Mouse (Mus musculus): ENCODE results near the gene Nfe2l2. TPM values are rescaled to one million over a fixed set of nuclear protein-coding genes. Genes with fewer than 3 reads are reported as not detected.

Gene Nfe2l2
- 69.4 and 71.7 TPM in 2 replicates for polyA plus RNA-seq (2014; fragmentation: Nextera tagmentation; extraction: Ambion mirVana)

DNA sequence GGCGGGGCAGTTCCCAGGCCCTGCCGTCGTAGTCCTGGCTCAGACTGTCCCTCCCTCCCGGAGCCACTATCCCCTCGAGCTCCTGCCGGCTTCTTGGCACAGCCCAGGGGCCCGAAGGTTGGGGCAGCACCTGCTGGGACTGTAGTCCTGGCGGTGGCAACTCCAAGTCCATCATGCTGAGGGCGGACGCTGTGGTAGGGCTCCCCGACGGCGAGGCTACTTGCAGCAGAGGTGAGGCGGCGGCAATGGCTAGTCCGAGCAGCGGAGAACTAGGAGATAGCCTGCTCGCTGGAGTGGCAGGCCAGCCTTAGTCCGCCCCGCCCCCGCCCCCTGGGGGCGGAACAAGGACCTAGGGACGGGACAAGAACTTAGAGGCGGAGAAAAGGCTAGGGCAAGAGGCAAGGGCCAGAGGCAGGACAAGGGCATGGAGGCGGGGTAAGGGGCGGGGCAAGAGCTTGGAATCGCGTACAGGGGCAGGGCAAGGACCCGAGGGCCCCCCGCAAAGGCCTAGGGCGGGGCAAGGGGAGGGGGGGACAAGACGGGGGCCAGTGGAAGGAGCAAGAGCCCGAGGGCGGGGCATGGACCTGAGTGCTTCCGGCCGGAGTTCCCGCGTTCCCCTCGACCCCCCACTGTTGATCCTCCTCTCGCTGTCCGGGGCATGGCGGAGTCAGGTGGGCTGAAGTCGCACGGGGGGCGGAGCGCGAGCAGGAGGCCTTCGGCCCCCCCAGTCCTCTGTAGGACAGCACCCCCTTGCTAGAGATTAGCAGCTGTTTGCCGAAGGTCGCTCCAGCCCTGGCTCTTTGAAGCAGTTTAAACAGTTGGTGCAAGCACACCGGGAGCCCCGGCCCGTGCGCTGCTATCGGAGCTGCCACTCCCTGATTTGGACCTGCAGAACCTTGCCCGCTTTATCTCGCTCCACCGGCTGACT, at the start of gene Nfe2l2:
TSS of gene Nfe2l2 (minus strand) at position 408 of the 928 bp plus-strand sequence.
- DNase-seq (ENCODE audit: low spot score) (peak; percentile 96), ATAC-seq (replicated peaks; ENCODE audit: low FRiP score, low TSS enrichment, low read depth) (peak; percentile 93)
- Histone ChIP-seq H3K27me3 (replicated peaks; ENCODE audit: control insufficient read depth, insufficient read depth, low read length) (no peaks in the 10 kb centered on the region), H3K9me3 (ENCODE audit: control insufficient read depth, low read length) (peaks cover 4% of the 10 kb centered on the region; the same call in 1 of the 2 replicates), H3K4me3 (ENCODE audit: low read depth, low read length) (peak within 1 kb of the TSS; percentile 87), H3K4me1 (replicated peaks; ENCODE audit: control insufficient read depth, insufficient read depth, low read length) (peaks cover 23% of the 10 kb centered on the region), H3K4me2 (ENCODE audit: low read length) (peak within 1 kb of the TSS; percentile 68), H3K36me3 (ENCODE audit: control insufficient read depth, insufficient read depth, low read length) (no peaks in the 10 kb centered on the region), H3K9ac (ENCODE audit: low read length) (peak within 1 kb of the TSS; percentile 93), H3K27ac (ENCODE audit: low read depth) (peak within 1 kb of the TSS; percentile 97)
- WGBS: under 1% methylated on average over 50 of the region's 58 CpGs

DNA sequence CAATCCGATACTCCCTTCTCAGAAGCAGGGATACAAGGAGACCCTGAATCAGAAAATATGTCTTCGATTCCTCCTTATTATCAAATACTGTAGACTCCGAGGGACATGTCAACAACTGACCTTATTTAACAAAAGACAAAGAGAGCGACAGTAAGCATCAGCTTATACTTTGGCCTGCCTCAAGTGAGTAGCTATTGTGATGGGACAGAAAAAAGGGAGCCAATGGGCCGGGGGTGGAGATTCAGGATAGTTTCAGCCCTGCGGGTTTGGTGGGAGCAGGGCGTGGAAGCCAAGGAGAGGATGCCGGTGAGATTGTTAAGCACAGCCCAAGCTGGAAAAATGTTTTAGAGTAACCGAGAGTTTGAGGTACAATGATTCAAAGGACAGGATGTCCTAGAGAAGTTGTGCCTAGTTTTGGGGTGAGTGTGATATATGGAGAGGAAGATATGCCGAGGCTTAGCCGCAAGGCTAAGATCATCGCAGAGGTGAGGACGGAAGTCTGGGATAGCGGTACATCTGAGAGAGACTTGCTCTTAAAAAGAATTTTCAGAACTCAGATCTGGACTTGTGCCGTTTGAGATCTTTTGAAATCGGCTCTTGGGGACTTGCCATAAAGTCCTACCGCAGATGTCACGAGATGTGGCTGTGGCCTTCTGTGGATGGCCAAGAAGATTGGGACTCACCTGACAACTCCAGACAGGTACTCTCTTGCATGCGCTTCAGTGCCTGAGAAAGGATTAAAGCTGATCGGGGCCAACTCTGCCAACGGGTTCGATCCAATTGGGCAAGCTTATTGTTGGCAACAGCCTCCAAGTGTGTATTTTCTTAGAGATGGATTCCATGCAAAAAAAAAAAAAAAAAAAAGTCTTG, 48.1 kb upstream of the Nfe2l2 start:
- 91% methylated on average over 22 of the region's 22 CpGs for WGBS
- no peak for ATAC-seq (replicated peaks; ENCODE audit: low FRiP score, low TSS enrichment, low read depth)

DNA sequence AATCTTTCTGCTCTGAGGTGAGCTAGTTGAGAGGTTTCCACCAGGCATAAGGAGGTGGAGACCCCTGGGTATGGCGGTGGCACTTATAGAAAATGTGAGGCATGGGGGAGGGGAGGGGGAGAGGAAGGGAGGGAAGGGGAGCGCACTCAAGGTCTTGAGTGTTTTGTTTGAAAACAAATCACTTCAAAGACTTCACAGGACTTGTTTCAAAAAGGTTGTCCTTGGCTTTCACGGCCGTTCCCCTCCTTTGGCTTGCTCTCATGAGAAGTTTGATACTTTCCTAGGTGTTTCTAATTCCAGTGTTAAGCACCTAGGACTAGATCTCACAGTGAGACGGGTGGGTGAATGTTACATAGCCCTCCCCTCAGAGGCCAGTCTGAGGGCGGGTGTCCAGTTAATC, 47.5 kb upstream of the Nfe2l2 start:
- no peak for DNase-seq (ENCODE audit: low spot score)
- no peaks in the 10 kb centered on the region for H3K36me3 ChIP-seq (ENCODE audit: control insufficient read depth, insufficient read depth, low read length)
- no peaks in the 10 kb centered on the region for H3K9me3 ChIP-seq (ENCODE audit: control insufficient read depth, low read length)
- no peaks in the 10 kb centered on the region for H3K27me3 ChIP-seq (replicated peaks; ENCODE audit: control insufficient read depth, insufficient read depth, low read length)
- H3K4me2 ChIP-seq (ENCODE audit: low read length): no peak overlapping the region
- 64% methylated on average over 6 of the region's 6 CpGs for WGBS
- H3K4me1 ChIP-seq (replicated peaks; ENCODE audit: control insufficient read depth, insufficient read depth, low read length): 0 out of 2 replicates have a peak, but pooled peaks cover 2% of the 10 kb centered on the region
- H3K4me3 ChIP-seq (ENCODE audit: low read depth, low read length): no peak overlapping the region
- no peak overlapping the region for H3K9ac ChIP-seq (ENCODE audit: low read length)
- no peak overlapping the region for H3K27ac ChIP-seq (ENCODE audit: low read depth)
- no peak for ATAC-seq (replicated peaks; ENCODE audit: low FRiP score, low TSS enrichment, low read depth)

More for the DNA sequence above, 48.1 kb upstream of the Nfe2l2 start:
- Histone ChIP-seq H3K9me3 (ENCODE audit: control insufficient read depth, low read length) (no peaks in the 10 kb centered on the region), H3K27me3 (replicated peaks; ENCODE audit: control insufficient read depth, insufficient read depth, low read length) (no peaks in the 10 kb centered on the region), H3K36me3 (ENCODE audit: control insufficient read depth, insufficient read depth, low read length) (no peaks in the 10 kb centered on the region), H3K4me1 (replicated peaks; ENCODE audit: control insufficient read depth, insufficient read depth, low read length) (0 out of 2 replicates have a peak, but pooled peaks cover 3% of the 10 kb centered on the region), H3K4me2 (ENCODE audit: low read length) (no peak overlapping the region), H3K27ac (ENCODE audit: low read depth) (no peak overlapping the region), H3K9ac (ENCODE audit: low read length) (no peak overlapping the region), H3K4me3 (ENCODE audit: low read depth, low read length) (no peak overlapping the region)
- DNase-seq (ENCODE audit: low spot score): no peak

DNA sequence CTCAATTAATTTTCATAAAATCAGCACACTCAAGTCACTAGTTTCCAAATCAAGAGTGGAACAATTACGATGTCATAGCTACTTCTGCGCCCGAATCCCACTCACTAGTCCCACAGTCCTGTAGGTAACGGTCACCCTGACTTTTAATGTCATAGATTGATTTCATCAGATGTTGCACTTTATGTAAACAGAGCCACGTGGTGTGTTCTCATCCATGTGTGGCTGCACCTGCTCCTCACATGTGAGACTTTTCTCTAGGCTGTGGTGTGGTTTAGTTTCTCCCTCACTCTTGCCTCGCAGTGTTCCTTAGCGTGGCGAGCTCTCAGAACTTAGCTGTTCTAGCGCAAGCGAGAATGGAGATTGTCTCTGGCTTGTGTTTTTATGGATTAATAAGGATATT, 46.4 kb upstream of the Nfe2l2 start:
- ATAC-seq (replicated peaks; ENCODE audit: low FRiP score, low TSS enrichment, low read depth) (no peak), DNase-seq (ENCODE audit: low spot score) (no peak)
- Histone ChIP-seq H3K4me2 (ENCODE audit: low read length) (no peak overlapping the region), H3K27me3 (replicated peaks; ENCODE audit: control insufficient read depth, insufficient read depth, low read length) (no peaks in the 10 kb centered on the region), H3K27ac (ENCODE audit: low read depth) (no peak overlapping the region), H3K9ac (ENCODE audit: low read length) (no peak overlapping the region), H3K4me3 (ENCODE audit: low read depth, low read length) (no peak overlapping the region), H3K9me3 (ENCODE audit: control insufficient read depth, low read length) (no peaks in the 10 kb centered on the region), H3K36me3 (ENCODE audit: control insufficient read depth, insufficient read depth, low read length) (no peaks in the 10 kb centered on the region), H3K4me1 (replicated peaks; ENCODE audit: control insufficient read depth, insufficient read depth, low read length) (0 out of 2 replicates have a peak, but pooled peaks cover 2% of the 10 kb centered on the region)
- 81% methylated on average over 10 of the region's 10 CpGs for WGBS

DNA sequence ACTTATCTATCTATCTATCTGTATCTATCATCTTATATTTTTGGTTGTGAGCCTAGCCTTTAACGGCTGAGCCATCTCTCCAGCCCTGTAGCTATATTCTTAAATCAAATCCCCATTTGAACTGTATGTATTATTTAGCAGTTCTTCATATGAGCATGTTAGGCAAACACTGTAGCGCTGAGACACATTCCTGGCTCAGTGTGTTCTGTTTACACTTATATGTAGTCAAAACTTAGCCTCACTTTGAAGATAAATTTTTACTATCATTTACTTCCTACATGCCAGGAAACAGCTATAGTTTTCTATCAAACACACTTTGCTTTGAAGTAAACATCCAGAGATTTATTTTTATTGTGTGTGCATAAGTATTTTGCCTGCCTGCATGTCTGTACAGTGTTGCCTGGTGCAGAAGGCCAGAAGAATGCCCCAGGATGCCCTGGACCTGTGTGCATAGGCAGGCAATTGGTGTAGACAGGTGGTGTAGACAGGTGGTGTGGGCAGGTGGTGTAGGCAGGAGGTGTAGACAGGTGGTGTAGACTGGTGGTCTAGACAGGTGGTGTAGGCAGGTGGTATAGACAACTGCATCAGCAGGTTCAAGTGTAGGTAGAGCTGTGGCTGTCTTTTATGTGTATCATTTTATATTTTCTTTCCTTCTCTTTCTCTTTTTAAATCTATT, 45.7 kb upstream of the Nfe2l2 start:
- no peaks in the 10 kb centered on the region for H3K27me3 ChIP-seq (replicated peaks; ENCODE audit: control insufficient read depth, insufficient read depth, low read length)
- H3K36me3 ChIP-seq (ENCODE audit: control insufficient read depth, insufficient read depth, low read length): no peaks in the 10 kb centered on the region
- H3K4me3 ChIP-seq (ENCODE audit: low read depth, low read length): no peak overlapping the region
- ATAC-seq (replicated peaks; ENCODE audit: low FRiP score, low TSS enrichment, low read depth) (no peak), DNase-seq (ENCODE audit: low spot score) (no peak)
- H3K4me2 ChIP-seq (ENCODE audit: low read length): no peak overlapping the region
- 0 out of 2 replicates have a peak, but pooled peaks cover 2% of the 10 kb centered on the region for H3K4me1 ChIP-seq (replicated peaks; ENCODE audit: control insufficient read depth, insufficient read depth, low read length)
- H3K9me3 ChIP-seq (ENCODE audit: control insufficient read depth, low read length): no peaks in the 10 kb centered on the region
- 60% methylated on average over 2 of the region's 2 CpGs for WGBS
- H3K9ac ChIP-seq (ENCODE audit: low read length): no peak overlapping the region
- no peak overlapping the region for H3K27ac ChIP-seq (ENCODE audit: low read depth)

DNA sequence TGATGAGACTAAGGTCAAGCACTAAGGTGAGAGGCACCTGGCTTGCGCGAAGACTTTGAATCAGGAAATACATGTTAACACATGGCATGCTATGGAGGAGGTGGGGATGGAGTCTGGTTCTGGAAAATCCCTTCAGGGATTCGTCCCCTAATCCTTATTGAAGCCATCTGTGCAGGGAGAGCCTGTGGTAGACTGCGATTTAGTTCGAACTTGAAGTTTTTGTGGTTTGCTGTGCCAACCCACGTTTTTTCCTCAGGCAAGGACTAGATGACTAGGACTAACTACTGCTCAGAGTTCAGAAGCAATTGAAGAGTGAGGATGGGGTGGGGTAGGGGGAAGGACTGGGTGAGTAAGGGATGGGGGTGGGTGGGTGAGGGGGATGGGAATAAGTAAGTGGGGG, 44.4 kb upstream of the Nfe2l2 start:
- H3K9me3 ChIP-seq (ENCODE audit: control insufficient read depth, low read length): no peaks in the 10 kb centered on the region
- no peak overlapping the region for H3K4me2 ChIP-seq (ENCODE audit: low read length)
- no peak for ATAC-seq (replicated peaks; ENCODE audit: low FRiP score, low TSS enrichment, low read depth)
- no peak overlapping the region for H3K27ac ChIP-seq (ENCODE audit: low read depth)
- 90% methylated on average over 6 of the region's 6 CpGs for WGBS
- no peak overlapping the region for H3K4me3 ChIP-seq (ENCODE audit: low read depth, low read length)
- no peak for DNase-seq (ENCODE audit: low spot score)
- no peaks in the 10 kb centered on the region for H3K4me1 ChIP-seq (replicated peaks; ENCODE audit: control insufficient read depth, insufficient read depth, low read length)
- H3K9ac ChIP-seq (ENCODE audit: low read length): no peak overlapping the region
- H3K27me3 ChIP-seq (replicated peaks; ENCODE audit: control insufficient read depth, insufficient read depth, low read length): no peaks in the 10 kb centered on the region
- no peaks in the 10 kb centered on the region for H3K36me3 ChIP-seq (ENCODE audit: control insufficient read depth, insufficient read depth, low read length)

DNA sequence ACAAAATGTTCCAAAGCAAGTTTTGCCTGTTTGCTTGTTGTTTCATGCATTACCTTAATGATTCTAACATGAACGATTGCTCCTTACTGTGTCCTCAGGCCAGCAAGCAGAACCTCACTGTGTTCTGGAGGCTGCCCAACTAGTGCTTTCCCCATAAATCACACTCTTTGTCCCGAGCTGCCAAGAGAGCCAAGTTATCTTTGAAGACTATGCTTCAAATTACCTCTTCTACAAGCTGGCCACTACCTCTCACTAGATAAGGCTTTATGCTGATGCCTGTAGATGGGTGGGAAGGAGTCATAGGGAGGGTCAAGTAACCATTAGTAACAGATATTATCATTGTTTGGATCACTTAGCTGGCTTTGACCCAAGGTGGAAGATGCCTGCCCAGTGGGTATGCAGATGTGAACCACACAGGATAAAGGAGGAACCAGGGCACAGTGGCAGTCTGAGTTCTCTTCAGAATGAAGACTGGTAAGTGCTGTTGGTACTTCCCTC, 32.6 kb upstream of the Nfe2l2 start:
- Histone ChIP-seq H3K27ac (ENCODE audit: low read depth) (no peak overlapping the region), H3K9ac (ENCODE audit: low read length) (no peak overlapping the region), H3K36me3 (ENCODE audit: control insufficient read depth, insufficient read depth, low read length) (no peaks in the 10 kb centered on the region), H3K4me3 (ENCODE audit: low read depth, low read length) (no peak overlapping the region), H3K27me3 (replicated peaks; ENCODE audit: control insufficient read depth, insufficient read depth, low read length) (no peaks in the 10 kb centered on the region), H3K9me3 (ENCODE audit: control insufficient read depth, low read length) (no peaks in the 10 kb centered on the region), H3K4me2 (ENCODE audit: low read length) (no peak overlapping the region), H3K4me1 (replicated peaks; ENCODE audit: control insufficient read depth, insufficient read depth, low read length) (no peaks in the 10 kb centered on the region)
- WGBS: 51% methylated on average over 2 of the region's 2 CpGs
- DNase-seq (ENCODE audit: low spot score) (no peak), ATAC-seq (replicated peaks; ENCODE audit: low FRiP score, low TSS enrichment, low read depth) (no peak)
